Mouse (Mus musculus) ovary, postnatal 10 days (tissue): ENCODE results near the gene Creb5.

Experiments
- DNase-seq: peaks from one replicate; pipeline ENCODE4 v3.0.0; 2022; ENCODE audit warnings: low spot score

The Creb5 gene

GRCm38 (mm10) chr6:53706604-53707330 lies 419.7 kb downstream of the Creb5 start:
- DNase-seq: no peak

GRCm38 (mm10) chr6:53707795-53708194 lies 420.7 kb downstream of the Creb5 start:
- DNase-seq: no peak

DNA sequence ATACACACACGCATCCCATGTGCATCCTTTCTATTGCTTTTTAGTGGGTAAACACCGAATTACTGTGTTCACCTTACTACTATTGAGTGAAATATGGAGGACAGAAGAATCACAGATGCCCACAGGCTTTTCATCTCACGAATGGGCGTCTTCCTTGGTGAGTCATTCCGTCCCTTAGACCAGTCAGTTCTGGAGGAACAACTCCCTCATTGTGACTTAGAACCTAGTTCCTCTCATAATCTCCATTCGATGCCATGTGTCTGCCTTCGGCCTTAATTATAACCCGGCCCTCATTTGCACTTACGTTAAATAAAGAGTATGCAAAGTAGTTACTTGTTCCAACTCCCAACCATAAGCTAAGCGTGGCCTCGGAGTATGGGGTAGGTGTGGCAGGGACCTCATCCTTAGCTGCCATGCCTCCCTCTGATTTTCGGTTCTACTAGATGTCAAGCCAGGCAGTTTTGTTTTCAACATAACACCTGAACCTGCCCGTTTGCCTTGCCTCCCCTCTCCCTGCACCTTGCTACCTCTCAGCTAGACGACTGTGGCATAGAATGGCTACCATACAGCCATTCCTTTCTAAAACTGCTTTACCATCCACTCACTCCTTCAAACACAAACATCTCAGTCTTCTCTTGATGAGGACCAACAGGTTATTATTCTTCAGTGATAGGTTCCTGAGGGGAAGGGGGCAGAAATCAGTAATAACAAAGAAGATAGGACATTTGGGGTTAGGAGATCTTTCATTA lies 422.8 kb downstream of the Creb5 start:
- DNase-seq: no peak

DNA sequence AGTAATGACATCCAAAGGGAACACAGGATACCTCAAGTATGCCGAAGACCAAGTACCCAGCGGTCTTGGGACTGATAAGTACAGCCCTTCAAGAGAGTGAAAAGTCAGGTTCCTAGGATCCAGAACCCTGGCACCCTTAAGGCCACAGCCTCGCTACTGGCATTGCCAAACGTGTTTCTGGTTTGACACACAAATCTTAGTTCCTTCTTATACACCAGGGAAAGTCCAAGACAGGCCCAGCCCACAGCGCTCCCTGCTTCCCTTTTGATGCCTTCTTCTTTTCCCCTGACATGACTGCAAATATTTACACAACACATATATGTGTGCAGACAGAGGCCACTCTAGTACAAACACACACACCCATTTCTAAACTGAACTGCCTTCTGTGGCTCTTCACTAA lies 423.5 kb downstream of the Creb5 start:
- DNase-seq: no peak

DNA sequence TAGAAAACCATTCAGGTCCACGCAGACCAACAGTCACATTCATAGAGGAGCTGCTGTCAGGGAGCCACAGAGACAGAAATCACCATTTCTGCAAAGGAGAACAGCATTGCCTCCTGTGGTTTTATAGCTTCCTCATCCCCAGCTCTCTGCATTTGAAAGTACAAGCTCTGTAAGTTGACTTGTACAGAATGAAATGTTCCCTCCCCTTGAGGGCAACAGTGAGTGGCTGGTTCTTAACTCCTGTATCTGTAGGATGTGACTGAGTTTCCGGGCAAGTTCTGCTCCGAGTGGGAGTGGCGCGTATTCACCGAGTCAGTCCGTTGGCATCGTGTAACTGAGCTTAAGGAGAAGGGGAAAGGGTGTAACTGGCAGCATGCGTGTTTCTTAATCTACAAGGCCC lies 426.1 kb downstream of the Creb5 start:
- no peak for DNase-seq

DNA sequence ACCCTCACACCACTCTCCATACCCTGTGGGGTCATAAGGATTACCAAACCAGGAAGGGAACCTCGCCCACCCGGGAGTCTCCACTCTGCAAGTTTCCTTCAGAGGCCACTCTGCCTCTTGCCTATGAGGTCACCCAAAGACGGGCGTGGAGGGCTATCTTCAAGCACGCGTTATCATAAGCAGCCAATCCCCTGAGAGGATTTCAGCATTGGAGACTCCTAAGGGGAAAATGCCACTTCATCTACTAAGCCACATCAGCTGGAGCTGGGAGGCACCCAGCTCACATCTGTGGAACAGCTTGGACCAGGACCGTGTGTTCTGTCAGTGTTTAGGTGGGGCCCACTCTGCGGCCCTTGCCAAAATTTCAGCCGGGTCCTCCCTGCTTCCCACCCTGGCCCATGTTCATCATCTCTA lies 427.8 kb downstream of the Creb5 start:
- no peak for DNase-seq

GRCm38 (mm10) chr6:53716013-53716412 lies 428.9 kb downstream of the Creb5 start:
- DNase-seq: no peak

- DNase-seq: no peak
Measured at GRCm38 (mm10) chr6:53720009-53720408, 432.9 kb downstream of the Creb5 start.

GRCm38 (mm10) chr6:53721595-53721994 lies 434.5 kb downstream of the Creb5 start:
- peak; percentile 49 for DNase-seq

DNA sequence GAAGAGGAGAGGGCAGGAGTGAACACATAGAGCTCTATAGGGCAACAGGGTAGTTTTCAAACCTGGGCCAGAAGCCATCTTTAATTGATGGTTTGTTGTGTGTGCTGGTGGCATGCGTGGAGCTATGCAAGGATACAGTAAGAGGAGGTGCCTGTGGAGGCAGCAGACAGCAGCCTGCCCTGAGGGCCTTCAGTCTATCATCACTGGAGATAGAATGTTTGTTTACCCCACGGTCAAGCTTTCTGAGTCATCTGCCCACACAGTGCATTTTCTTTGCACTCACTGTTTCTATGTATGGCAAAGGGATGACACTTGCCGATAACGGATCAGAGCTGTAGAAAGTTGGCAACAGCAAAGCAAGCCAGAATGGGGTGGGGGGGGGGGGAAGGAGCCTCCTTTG lies 435.6 kb downstream of the Creb5 start:
- DNase-seq: no peak

DNA sequence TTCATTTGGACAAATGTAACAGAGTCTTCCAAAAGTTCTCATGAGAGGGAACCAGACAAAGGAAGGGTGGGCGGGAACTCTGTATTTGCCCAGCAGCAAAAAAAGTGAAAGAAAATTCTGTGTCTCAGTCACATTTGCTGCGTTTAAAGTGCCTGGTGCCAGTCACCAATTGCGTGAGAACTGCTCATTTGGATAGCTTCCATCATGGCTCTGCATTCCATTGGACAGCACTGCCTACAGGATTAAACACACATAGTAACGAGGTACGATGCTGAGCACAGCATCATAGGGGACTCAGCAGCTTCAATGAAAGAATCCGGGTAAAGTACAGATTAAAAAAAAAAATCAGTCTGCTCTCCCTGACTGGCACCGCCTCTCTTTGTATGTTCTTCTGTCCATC lies 443.4 kb downstream of the Creb5 start:
- DNase-seq: no peak

GRCm38 (mm10) chr6:53730996-53731485 lies 444.0 kb downstream of the Creb5 start:
- DNase-seq: no peak

GRCm38 (mm10) chr6:53733546-53733945 lies 446.5 kb downstream of the Creb5 start:
- no peak for DNase-seq

GRCm38 (mm10) chr6:53733999-53734398 lies 446.9 kb downstream of the Creb5 start:
- no peak for DNase-seq

- no peak for DNase-seq
Measured at GRCm38 (mm10) chr6:53735696-53736095, 448.6 kb downstream of the Creb5 start.

GRCm38 (mm10) chr6:53738206-53738605 lies 451.1 kb downstream of the Creb5 start:
- DNase-seq: no peak

DNA sequence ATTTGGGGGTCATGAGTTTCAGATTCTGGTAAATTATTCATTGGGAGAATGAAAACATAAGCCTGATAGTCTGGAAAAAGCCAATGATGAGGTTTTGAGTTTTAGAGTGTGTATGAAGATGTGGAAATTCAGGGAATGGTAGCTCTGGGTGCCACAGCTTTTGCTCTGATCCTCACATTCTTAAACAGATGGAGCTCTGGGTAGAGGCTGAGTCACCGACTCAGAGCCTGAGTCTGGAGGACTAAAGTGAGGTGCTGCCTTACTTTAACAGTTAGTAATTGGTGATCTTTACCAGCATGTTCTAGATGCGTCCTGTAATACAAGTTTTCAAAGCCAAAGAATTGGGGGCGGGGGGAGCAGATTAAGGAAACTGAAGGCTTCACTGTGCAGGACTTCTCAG lies 454.2 kb downstream of the Creb5 start:
- DNase-seq: no peak
